Mouse (Mus musculus) cerebellum, adult 9-10 months (tissue): ENCODE measurements around the gene Cntnap5b.
A peak's percentile ranks its signal among the peaks of the same experiment; 100 is the strongest.
"Not testable (repeated sequence)": the region's sequence is repeated elsewhere in the genome, so short reads cannot be mapped to it uniquely, and the experiment has no call there.

Experiments used
- DNase-seq: peaks from one replicate; pipeline ENCODE4 v3.0.0; 2022

The Cntnap5b gene

GRCm38 (mm10) chr1:99772614-99773013, at the start of gene Cntnap5b:
Cntnap5b (plus strand) TSS chr1:99772765.
- DNase-seq = no peak

GRCm38 (mm10) chr1:99759996-99760395, 12.6 kb upstream of the Cntnap5b start:
- no peak for DNase-seq

- DNase-seq = no peak
Measured at GRCm38 (mm10) chr1:99772183-99772582, 382 bp upstream of the Cntnap5b start.

DNA sequence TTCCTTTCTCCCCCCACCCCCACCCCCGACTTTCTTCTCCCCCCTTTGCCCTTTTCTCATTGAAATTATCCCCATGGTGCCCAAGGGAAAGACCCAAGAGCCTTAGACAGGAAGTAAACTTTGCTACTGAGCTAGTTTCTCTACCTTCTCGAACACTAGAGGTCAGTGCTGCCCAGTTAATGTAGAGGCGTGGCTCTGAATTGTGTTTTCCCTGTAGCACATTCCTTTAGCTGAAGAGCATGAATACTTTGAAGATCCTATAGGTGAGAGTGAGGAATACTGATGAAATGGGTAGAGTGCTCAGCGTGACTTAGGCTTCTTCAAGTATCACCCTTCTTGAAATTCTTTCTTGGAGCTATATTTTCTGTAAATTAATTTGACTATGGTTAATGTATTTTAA, 1.6 kb downstream of the Cntnap5b start:
- DNase-seq = no peak

GRCm38 (mm10) chr1:99813334-99814110, 41.0 kb downstream of the Cntnap5b start:
- no peak for DNase-seq

DNA sequence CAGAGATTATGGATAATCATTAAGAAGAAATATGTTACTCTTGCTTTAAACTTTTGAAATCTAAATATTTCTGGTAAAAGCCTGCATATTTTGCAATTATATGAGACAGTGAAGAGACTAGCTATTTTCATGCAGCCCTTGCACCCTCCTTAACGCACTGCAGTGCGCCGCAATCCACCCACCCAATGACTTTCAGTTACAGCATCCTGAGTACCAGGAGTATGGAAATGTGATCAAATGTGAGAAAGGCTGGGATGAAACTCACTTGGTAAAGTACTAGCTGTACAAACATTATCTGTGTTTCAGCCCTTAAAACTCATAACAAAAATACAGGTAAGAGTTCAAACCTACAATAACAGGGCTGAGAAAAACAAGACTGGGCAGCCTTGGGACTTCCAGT, 99.8 kb downstream of the Cntnap5b start:
- no peak for DNase-seq

DNA sequence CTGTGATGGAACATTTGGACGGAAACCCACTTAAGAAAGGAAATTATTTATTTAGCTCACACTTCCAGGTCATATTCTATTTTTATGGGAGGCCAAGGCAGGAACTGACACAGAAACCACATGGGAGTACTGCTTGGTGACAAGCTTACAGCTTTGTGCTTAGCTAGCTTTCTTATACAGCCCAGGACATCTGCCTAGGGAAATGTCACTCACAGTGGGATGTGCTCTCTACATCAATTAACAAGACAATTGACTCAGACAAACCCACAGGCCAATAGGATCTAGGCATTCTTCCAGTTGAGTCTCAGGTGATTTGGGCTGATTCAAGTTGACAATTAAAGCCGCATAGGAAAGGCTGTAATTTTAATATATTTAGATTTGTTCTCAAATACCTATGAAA, 135.2 kb downstream of the Cntnap5b start:
- peak; percentile 3 for DNase-seq

- DNase-seq = no peak
Measured at GRCm38 (mm10) chr1:99943515-99943914, 170.9 kb downstream of the Cntnap5b start.

- no peak for DNase-seq
Measured at GRCm38 (mm10) chr1:99959428-99959987, 186.9 kb downstream of the Cntnap5b start.

- DNase-seq = no peak
Measured at GRCm38 (mm10) chr1:99967300-99968089, 194.9 kb downstream of the Cntnap5b start.

GRCm38 (mm10) chr1:99970184-99971086, 197.9 kb downstream of the Cntnap5b start:
- no peak for DNase-seq

GRCm38 (mm10) chr1:100001226-100001625, 228.7 kb downstream of the Cntnap5b start:
- not testable (repeated sequence) for DNase-seq

- no peak for DNase-seq
Measured at GRCm38 (mm10) chr1:100006021-100006745, 233.6 kb downstream of the Cntnap5b start.

DNA sequence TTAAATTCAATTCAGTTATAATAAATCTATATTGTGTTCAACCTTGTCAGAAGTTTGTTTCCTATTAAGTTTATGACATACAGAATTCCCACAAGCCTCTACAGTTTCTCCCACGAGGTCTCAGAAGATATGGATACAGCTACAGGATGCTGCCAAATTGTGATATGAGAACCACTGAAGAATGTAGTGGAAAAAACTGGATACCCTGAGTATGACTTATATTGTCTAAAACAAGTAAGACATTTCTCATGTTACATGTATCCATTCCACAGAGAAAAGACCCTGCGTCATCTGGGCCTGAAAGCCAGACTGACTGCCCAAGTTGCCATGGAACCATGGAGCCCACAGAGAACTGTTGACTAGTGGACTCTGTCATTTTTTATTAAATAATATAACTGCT, 269.2 kb downstream of the Cntnap5b start:
- no peak for DNase-seq

DNA sequence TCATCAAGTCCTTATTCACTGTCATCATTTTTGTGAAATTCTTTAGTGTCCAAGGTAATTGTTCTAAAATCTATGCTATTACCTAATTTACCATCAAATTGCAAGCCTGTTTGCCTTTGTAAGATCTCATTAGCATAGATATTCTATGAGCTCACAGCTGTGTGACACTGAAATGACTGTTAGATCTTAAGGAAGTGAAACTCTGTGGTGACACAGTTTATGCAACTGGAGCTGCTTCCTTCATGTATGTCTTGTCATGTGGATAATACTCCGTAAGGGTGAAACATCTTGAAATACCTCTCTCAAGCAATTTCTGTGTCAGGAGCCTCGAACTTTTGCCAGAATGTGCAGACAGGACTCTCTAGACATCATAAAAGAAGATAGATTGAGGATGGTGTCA, 307.2 kb downstream of the Cntnap5b start:
- no peak for DNase-seq

- DNase-seq = no peak
Measured at GRCm38 (mm10) chr1:100100516-100100915, 328.0 kb downstream of the Cntnap5b start.

DNA sequence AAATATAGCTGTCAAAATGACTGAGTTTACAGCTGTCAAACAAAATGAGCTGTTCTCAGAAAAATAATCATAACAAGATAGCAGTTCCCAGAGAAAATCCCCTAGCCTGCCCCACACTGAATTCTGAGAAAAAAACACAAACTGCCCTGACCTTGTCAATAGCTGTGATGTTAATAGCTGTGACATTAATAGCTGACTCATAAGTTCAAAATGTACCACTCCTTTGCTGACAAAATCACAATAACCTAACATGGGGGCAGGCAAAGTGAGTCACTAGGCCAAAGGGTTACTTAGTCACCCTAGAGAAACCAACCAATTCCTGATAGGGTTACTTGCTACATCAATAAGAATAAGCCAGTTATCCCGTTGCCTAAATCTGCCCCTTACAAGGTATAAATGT, 328.5 kb downstream of the Cntnap5b start:
- DNase-seq = no peak

DNA sequence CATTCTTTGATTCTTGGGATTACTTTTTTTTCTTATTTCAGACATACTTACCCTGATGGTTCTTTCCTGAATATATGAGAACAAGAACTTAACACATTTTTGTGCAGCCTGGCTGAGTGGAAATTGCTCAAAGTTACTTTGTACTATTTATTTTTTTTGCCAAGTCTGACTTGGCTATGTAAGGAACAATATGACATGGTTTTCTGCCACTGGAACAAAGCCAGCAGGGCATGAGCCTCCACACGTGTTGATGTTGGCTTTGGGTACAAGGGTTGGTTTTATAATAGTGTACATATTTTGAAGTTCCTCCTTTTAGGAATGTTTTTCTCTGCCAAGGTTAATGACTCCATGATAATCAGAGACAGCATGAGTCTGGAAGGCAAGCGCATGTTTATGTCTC, 331.8 kb downstream of the Cntnap5b start:
- DNase-seq = no peak

- no peak for DNase-seq
Measured at GRCm38 (mm10) chr1:100122410-100122935, 349.9 kb downstream of the Cntnap5b start.

GRCm38 (mm10) chr1:100163588-100164357, 391.2 kb downstream of the Cntnap5b start:
- DNase-seq = no peak

DNA sequence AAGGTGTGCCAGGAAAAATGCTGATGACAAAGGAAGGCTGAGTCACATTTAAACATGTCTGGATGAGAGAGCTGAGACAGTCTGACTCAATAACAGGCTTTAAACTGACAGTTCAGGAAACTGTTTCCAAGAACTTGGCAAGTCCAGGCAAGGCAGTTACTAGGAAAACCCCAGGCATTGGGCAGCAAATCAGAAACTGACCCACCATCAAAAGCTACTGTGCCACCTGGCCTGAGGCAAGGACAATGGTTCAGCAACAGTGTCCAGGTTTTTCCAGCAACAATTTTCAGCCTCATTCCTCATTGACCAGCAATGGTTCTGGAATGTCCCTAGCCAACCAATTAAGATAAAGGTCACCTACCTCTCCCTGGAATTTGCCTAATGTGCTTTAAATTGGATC, 399.0 kb downstream of the Cntnap5b start:
- no peak for DNase-seq
